Mouse (Mus musculus) CH12.LX (cell line): ENCODE measurements around the gene AI597479. TPM values are rescaled to one million over a fixed set of nuclear protein-coding genes. Genes with fewer than 3 reads are reported as not detected.

Experiments used
- DNase-seq: peaks from one replicate; pipeline ENCODE4 v3.0.0-alpha.2; 2013; ENCODE audit errors: extremely low read depth
- H3K27ac ChIP-seq: 2 replicates; pipeline ENCODE4 v1.5.1; 2012; ENCODE audit warnings: low read depth, mild to moderate bottlenecking, control low read depth, moderate library complexity; ENCODE audit not compliant: insufficient read depth
- H3K27me3 ChIP-seq: replicated peaks from 2 replicates; pipeline ENCODE3; 2012; ENCODE audit warnings: inconsistent platforms
- H3K36me3 ChIP-seq, 2 experiments: replicated peaks in 1 of 2; 2 replicates each; pipeline versions ENCODE3 to v1.6.1; 2012; ENCODE audit warnings: inconsistent platforms in 1 of 2, low read length in 1 of 2, mild to moderate bottlenecking in 1 of 2, mixed read lengths in 1 of 2, moderate library complexity in 1 of 2; ENCODE audit not compliant: control insufficient read depth in 1 of 2, insufficient read depth in 1 of 2
- H3K4me1 ChIP-seq, 2 experiments: 2 replicates each; pipeline ENCODE4 v1.6.1; 2012; ENCODE audit warnings: inconsistent platforms in 1 of 2, moderate library complexity in 1 of 2; ENCODE audit not compliant: insufficient read depth in 2 of 2, control insufficient read depth in 1 of 2
- H3K4me2 ChIP-seq: 2 replicates; pipeline ENCODE4 v1.6.1; 2012; ENCODE audit warnings: low read depth, mild to moderate bottlenecking, control low read depth; ENCODE audit not compliant: poor library complexity, insufficient read depth, severe bottlenecking
- H3K4me3 ChIP-seq, 3 experiments: fragments of 150-350 bp in 1 of 3; sonication (generic) in 1 of 3; replicated peaks in 1 of 3; 2 replicates each; pipeline versions ENCODE3 to v1.5.1; 2011 to 2012; ENCODE audit warnings: low read depth in 2 of 3, low read length in 2 of 3, mild to moderate bottlenecking in 2 of 3, moderate library complexity in 2 of 3, control low read depth in 1 of 3, improper control_type of control experiment in 1 of 3, inconsistent platforms in 1 of 3, mixed read lengths in 1 of 3; ENCODE audit not compliant: poor library complexity in 1 of 3
- H3K79me2 ChIP-seq: replicated peaks from 2 replicates; pipeline ENCODE4 v1.6.1; 2012; ENCODE audit warnings: mild to moderate bottlenecking, moderate library complexity; ENCODE audit not compliant: control insufficient read depth, poor library complexity, insufficient read depth, severe bottlenecking; ENCODE audit errors: extremely low read depth
- H3K9ac ChIP-seq: 2 replicates; pipeline ENCODE4 v1.6.1; 2012; ENCODE audit warnings: low read depth, mild to moderate bottlenecking, control low read depth, moderate library complexity; ENCODE audit not compliant: insufficient read depth
- H3K9me3 ChIP-seq: replicated peaks from 2 replicates; pipeline ENCODE3; 2012; ENCODE audit warnings: low read length, inconsistent platforms, mixed read lengths
- CTCF ChIP-seq, 2 experiments: IDR thresholded peaks in 1 of 2; conservative IDR thresholded peaks in 1 of 2; 2 replicates each; pipeline ENCODE4 v1.5.1; 2011 to 2012; ENCODE audit warnings: low read depth in 2 of 2, low read length in 2 of 2, improper control_type of control experiment in 1 of 2, inconsistent platforms in 1 of 2, mild to moderate bottlenecking in 1 of 2, moderate library complexity in 1 of 2
- E2F4 ChIP-seq: IDR thresholded peaks from 2 replicates; pipeline ENCODE4 v1.6.1; 2011; ENCODE audit warnings: low read depth, low read length, improper control_type of control experiment; ENCODE audit not compliant: insufficient replicate concordance
- EP300 ChIP-seq: IDR thresholded peaks from 2 replicates; pipeline ENCODE4 v1.6.1; 2011; ENCODE audit warnings: low read length, improper control_type of control experiment
- GABPA ChIP-seq: IDR thresholded peaks from 2 replicates; pipeline ENCODE4 v1.6.1; 2012; ENCODE audit warnings: low read depth, low read length, improper control_type of control experiment, inconsistent platforms; ENCODE audit not compliant: insufficient replicate concordance
- HCFC1 ChIP-seq: IDR thresholded peaks from 2 replicates; pipeline ENCODE4 v1.6.1; 2012; ENCODE audit warnings: low read depth, mild to moderate bottlenecking, inconsistent platforms, low read length, improper control_type of control experiment
- IRF4 ChIP-seq: IDR thresholded peaks from 2 replicates; pipeline ENCODE4 v1.6.1; 2014; ENCODE audit warnings: low read depth, mild to moderate bottlenecking, inconsistent platforms, low read length, improper control_type of control experiment
- JUND ChIP-seq: conservative IDR thresholded peaks from 2 replicates; pipeline ENCODE4 v1.6.1; 2011; ENCODE audit warnings: low read depth, low read length, improper control_type of control experiment
- KAT2A ChIP-seq: IDR thresholded peaks from 2 replicates; pipeline ENCODE4 v1.6.1; 2012; ENCODE audit warnings: low read length, improper control_type of control experiment, inconsistent platforms; ENCODE audit not compliant: insufficient replicate concordance
- MAFK ChIP-seq: IDR thresholded peaks from 2 replicates; pipeline ENCODE4 v1.6.1; 2011; ENCODE audit warnings: low read length, improper control_type of control experiment; ENCODE audit not compliant: insufficient replicate concordance
- MAZ ChIP-seq: IDR thresholded peaks from 2 replicates; pipeline ENCODE4 v1.6.1; 2012; ENCODE audit warnings: low read depth, mild to moderate bottlenecking, inconsistent platforms, low read length, improper control_type of control experiment, moderate library complexity
- MEF2A ChIP-seq: IDR thresholded peaks from 2 replicates; pipeline ENCODE4 v1.6.1; 2014; ENCODE audit warnings: low read depth, mild to moderate bottlenecking, inconsistent platforms, low read length, improper control_type of control experiment, borderline replicate concordance
- MXI1 ChIP-seq: IDR thresholded peaks from 2 replicates; pipeline ENCODE4 v1.6.1; 2011; ENCODE audit warnings: mild to moderate bottlenecking, low read depth, low read length, improper control_type of control experiment
- NRF1 ChIP-seq: IDR thresholded peaks from 2 replicates; pipeline ENCODE4 v1.6.1; 2014; ENCODE audit warnings: low read depth, mild to moderate bottlenecking, inconsistent platforms, low read length, improper control_type of control experiment, moderate library complexity
- PAX5 ChIP-seq: IDR thresholded peaks from 2 replicates; pipeline ENCODE4 v1.6.1; 2012; ENCODE audit warnings: low read length, inconsistent platforms, mixed read lengths
- POLR2AphosphoS2 ChIP-seq: IDR thresholded peaks from 2 replicates; pipeline ENCODE4 v1.6.1; 2011; ENCODE audit warnings: low read depth, low read length, improper control_type of control experiment
- RAD21 ChIP-seq: IDR thresholded peaks from 2 replicates; pipeline ENCODE4 v1.6.1; 2011; ENCODE audit warnings: low read depth, mild to moderate bottlenecking, low read length, improper control_type of control experiment, moderate library complexity
- RCOR1 ChIP-seq: conservative IDR thresholded peaks from 2 replicates; pipeline ENCODE4 v1.6.1; 2012; ENCODE audit warnings: low read depth, mild to moderate bottlenecking, inconsistent platforms, low read length, improper control_type of control experiment
- SMC3 ChIP-seq: IDR thresholded peaks from 2 replicates; pipeline ENCODE4 v1.6.1; 2011; ENCODE audit warnings: low read depth, low read length, improper control_type of control experiment
- TCF12 ChIP-seq: IDR thresholded peaks from 2 replicates; pipeline ENCODE4 v1.6.1; 2014; ENCODE audit warnings: low read depth, mild to moderate bottlenecking, inconsistent platforms, low read length, improper control_type of control experiment
- USF1 ChIP-seq: IDR thresholded peaks from 2 replicates; pipeline ENCODE4 v1.6.1; 2014; ENCODE audit warnings: low read depth, mild to moderate bottlenecking, inconsistent platforms, low read length, improper control_type of control experiment
- ZMIZ1 ChIP-seq: IDR thresholded peaks from 2 replicates; pipeline ENCODE4 v1.6.1; 2012; ENCODE audit warnings: low read depth, mild to moderate bottlenecking, inconsistent platforms, low read length, improper control_type of control experiment
- ZNF384 ChIP-seq: IDR thresholded peaks from 2 replicates; pipeline ENCODE4 v1.6.1; 2012; ENCODE audit warnings: low read depth, low read length, improper control_type of control experiment, inconsistent platforms
- dilution Hi-C: fragments of 300-500 bp; cut with MboI; formaldehyde crosslinking; loops from 2 replicates; pipeline ENCODE4 v1.14.3; 2020; ENCODE audit warnings: low sequenced_read_pairs; ENCODE audit not compliant: extremely low pct_unique_long_range_greater_than_20kb, extremely low pct_ligation_motif_present
- in situ Hi-C: fragments of 300-500 bp; cut with MboI; formaldehyde crosslinking; loops from 3 replicates; pipeline ENCODE4 v1.14.3; 2019; ENCODE audit warnings: low sequenced_read_pairs, low pct_ligation_motif_present, low pct_unique_long_range_greater_than_20kb, mixed read lengths
- polyA plus RNA-seq: library from polyadenylated mRNA; unstranded; fragments of >175 nt; gene quantifications from 2 replicates; pipeline ENCODE4 v1.2.1, GENCODE M21; 2012; ENCODE audit warnings: low read depth; ENCODE audit not compliant: insufficient read length
- total RNA-seq, 2 experiments: library from RNA; depleted of rRNA; stranded (reverse); fragments of 300-350 nt in 1 of 2; fragments of >200 nt in 1 of 2; gene quantifications; 2 replicates each; pipeline ENCODE4 v1.2.3; 2012 to 2014

Gene AI597479
- total and polyA plus RNA-seq, 3 experiments = 19.5 to 39.8 (median 22.6) TPM

GRCm38 (mm10) chr1:43130219-43130981 lies 31.9 kb downstream of the AI597479 start:
- Histone ChIP-seq H3K9me3 (no peaks in the 10 kb centered on the region), H3K36me3 (no peaks in the 10 kb centered on the region), H3K9ac (no peak overlapping the region), H3K4me3 (no peak overlapping the region), H3K4me1 (peaks cover 5 to 10% of the 10 kb centered on the region in 2 experiments; a peak in 3 of 4 replicates), H3K27ac (no peak overlapping the region), H3K79me2 (no peaks in the 10 kb centered on the region), H3K27me3 (no peaks in the 10 kb centered on the region), H3K4me2 (no peak overlapping the region)
- in situ Hi-C loops = loop anchor here (25.0 kb wide), 2 partner anchors 507 to 607 kb away; partner anchors contain the start of gene 1500015O10Rik
- DNase-seq = no peak
- TF ChIP-seq NRF1 (no peak), KAT2A (no peak), TCF12 (no peak), USF1 (no peak), IRF4 (no peak), ZNF384 (no peak), MEF2A (no peak), EP300 (no peak), MAZ (no peak), MAFK (no peak)
- TF ChIP-seq, all 38 proteins: peak for 0
- dilution Hi-C loops = no loop called here

DNA sequence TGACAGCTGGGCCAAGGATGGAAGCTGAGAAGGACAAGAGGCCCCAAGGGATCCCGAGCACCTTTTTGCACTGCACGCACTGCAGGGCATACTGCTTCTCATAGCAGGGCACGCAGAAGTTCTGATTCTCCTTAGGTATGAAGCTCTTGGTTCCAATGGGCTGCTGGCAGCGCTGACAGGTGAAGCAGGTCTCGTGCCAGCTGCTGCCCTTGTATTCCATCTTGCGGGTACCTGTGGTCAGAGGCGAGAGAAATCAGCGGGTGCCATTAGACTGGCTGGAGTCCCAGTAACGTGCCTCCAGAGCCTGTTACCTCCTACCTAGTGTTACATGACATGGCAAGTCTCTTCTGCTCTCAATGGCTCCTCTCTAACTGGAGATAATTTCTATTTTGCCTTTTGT lies 33.1 kb downstream of the AI597479 start:
- H3K9me3 ChIP-seq = peaks cover 3% of the 10 kb centered on the region
- H3K4me3 ChIP-seq = no peak overlapping the region
- H3K79me2 ChIP-seq = no peaks in the 10 kb centered on the region
- H3K4me1 ChIP-seq = peaks cover 5 to 10% of the 10 kb centered on the region in 2 experiments; a peak in 3 of 4 replicates
- TF ChIP-seq CTCF (conservative IDR thresholded peaks at IDR 0.05 in 1 of 2, IDR thresholded peaks at IDR 0.05 in 1 of 2; ENCODE audit: low read depth in 2 of 2, low read length in 2 of 2) (no peak), E2F4 (no peak), RCOR1 (no peak), ZMIZ1 (no peak), MAFK (no peak), SMC3 (no peak), RAD21 (no peak), JUND (no peak), MXI1 (no peak), POLR2AphosphoS2 (no peak), PAX5 (no peak), HCFC1 (no peak), ZNF384 (no peak), GABPA (no peak)
- TF ChIP-seq, all 38 proteins: peak for 0
- no peaks in the 10 kb centered on the region for H3K27me3 ChIP-seq
- dilution Hi-C loops (no loop called here), in situ Hi-C loops (loop anchor here (25.0 kb wide), 2 partner anchors 506 to 606 kb away; partner anchors contain the start of gene 1500015O10Rik)
- no peak overlapping the region for H3K27ac ChIP-seq
- no peak overlapping the region for H3K9ac ChIP-seq
- H3K36me3 ChIP-seq = no peaks in the 10 kb centered on the region
- DNase-seq = no peak
- no peak overlapping the region for H3K4me2 ChIP-seq
